Mouse (Mus musculus) adipocyte (in vitro differentiated cells): ENCODE measurements around the gene Pls1.
A peak's percentile ranks its signal among the peaks of the same experiment; 100 is the strongest.

Experiments
- DNase-seq: peaks from one replicate; pipeline ENCODE4 v3.0.0-alpha.2; 2016; ENCODE audit warnings: low spot score

The Pls1 gene

DNA sequence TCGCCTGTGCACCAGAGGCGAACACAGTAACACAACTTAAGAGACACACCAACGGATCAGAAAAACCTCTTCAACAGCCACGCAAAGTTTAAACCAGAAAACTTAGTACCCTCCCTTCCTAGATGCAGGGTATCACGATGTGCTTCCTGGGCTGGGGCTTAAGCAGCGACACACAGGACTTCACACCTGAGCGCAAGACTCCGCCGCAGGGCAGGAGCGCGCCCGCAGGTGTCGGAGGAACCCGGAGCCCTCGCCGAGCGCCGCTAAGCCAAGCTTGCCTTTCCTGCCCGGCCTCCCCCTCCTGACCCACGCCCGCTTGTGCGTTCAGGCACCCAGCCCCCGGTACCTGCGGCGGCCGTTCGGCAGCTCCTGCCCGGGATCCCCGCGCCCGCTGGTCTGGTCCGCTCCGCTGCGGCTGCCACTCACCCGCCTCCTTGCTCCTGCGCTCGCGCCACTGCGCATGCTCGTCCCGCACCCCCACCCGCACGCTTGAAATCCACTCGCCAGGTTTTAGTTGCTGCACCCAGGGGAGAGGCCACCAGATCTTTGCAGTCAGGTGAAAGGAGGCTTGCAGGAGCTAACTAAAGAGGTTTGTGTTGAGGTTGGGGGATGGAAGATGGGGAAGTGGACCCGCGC, at the start of gene Pls1:
Gene Pls1 (minus strand): TSS at position 487 of the 636 bp plus-strand sequence.
- no peak for DNase-seq

DNA sequence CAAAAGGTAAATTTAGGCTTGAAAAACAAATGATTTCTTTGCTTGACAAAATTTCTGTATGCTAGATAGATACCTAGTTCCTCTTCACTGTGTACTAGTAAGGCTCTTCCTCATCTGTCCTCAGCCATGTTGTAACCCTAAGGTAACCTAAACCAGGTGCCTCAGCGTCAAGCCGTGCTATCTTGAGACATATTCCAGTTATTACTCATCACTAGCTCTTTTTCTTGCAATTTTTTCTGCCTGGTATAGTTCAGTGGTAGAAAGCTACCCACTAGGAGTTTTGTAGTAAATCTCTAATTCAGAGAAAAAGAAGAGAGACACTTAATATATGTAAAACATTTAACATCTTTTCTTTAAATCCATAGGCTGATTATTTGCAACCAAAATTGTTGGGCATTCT, 37.6 kb upstream of the Pls1 start:
- no peak for DNase-seq

DNA sequence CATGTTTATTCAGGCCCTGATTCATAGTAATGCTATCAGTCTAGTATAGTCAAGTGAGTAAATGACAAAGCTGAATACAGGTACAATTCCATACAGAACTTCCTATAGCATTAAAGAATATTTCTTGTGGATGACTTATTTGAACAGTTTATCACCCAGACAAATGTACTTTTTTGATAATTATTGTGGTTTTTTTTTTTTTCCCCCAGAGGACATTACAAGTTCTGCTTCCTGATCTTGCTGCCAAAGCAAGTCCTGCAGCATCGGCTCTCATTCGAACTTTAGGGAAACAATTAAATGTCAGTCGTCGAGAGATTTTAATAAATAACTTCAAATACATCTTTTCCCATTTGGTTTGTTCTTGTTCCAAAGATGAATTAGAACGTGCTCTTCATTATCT, 33.1 kb upstream of the Pls1 start:
- DNase-seq: no peak

DNA sequence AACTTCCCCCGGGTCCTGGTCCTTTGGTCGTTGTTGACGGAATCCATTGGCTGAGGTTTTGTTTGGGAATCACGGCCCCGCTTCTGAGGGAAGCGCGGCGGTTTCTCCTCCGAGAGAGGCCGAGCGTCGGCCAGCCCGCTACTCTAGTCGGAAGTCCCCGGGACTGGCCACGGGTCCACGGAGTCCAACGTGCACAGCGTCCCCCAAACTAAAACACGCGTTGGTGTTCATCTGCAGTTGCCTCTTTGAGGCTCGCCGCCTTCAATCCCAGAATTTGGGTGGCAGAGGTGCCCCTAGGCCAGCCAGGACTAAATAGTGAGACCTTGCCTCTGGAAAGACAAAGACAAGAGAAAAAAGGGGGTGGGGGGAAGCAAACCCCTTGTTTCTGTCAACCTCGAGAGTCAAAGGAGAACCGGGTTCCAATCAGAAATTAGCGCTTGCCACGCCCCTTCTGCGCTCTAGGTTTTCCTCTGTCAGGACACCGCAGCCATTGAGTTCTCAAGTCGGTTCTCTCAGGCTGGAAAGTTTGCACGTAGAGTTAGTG, 13.0 kb upstream of the Pls1 start:
- peak; percentile 33 for DNase-seq

DNA sequence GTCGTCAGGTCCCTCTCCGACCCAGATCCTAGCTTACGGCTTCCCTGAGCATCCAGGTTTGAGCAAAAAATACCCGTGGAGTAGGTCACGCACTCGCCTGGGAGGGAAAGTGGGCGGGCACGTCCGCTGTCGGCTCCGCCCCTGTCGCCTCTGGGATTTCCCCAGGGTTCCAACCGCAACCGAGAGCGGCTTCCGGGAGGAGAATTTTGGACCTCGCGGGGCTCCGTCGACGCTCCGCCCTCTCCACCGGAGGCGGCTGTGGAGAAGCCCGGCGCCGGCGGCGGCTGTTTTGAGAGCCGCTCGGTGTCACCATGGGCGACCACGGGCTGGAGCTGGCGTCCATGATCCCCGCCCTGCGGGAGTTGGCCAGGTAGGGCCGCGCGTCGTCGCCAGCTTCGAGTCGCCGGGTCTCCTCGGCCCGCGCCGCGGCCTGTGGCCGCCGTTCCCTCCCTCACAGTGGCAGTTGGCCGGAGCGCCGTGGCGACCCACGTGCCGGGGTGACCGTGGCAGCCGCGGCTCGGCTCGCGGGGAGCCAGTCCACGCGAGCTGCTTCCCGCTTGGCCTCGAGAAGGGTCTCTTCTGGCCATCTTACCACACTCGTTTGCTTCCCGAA, 12.4 kb upstream of the Pls1 start, which contains the start of gene Atr:
Gene Atr (plus strand): TSS at position 184 of the 613 bp plus-strand sequence.
- peak; percentile 89 for DNase-seq

DNA sequence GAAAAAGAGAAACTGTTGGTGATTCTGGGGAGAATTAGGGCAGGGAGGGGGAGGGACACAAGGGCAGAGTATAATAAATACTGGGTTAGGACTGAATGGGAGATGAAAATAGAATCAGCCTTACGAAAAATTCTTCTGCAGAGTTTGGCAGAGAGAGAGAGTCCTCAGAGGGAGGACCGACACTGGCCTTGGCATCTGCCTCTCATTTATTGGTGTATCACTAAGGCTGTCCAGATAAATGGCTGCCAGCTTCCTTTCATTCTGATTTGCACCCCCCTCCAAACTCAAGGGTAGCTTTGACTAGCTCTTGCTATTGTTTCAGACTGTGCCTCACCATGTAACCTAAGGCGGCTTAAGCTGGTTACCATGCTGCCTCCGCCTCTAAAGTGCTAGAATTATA, 10.9 kb upstream of the Pls1 start:
- DNase-seq: no peak

DNA sequence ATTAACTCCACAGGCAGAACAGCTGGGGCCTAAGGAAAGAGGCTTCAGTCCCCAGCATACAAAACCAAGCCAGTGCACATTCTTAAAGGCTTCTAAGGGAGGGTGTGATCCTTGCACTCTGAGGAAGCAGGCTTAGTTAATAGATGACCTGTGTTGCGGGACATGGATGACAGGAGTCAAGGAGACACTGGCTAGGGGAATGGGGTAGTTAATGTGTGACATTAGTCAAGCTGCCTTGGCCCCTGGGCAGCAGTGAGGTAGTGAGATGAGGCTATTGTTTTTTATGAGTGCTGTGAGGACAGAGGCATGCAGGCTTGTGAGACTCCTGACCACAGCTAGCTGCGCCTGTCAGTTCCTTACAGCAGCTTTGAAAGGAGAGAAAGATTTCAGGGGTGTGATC, 9.8 kb upstream of the Pls1 start:
- DNase-seq: no peak

DNA sequence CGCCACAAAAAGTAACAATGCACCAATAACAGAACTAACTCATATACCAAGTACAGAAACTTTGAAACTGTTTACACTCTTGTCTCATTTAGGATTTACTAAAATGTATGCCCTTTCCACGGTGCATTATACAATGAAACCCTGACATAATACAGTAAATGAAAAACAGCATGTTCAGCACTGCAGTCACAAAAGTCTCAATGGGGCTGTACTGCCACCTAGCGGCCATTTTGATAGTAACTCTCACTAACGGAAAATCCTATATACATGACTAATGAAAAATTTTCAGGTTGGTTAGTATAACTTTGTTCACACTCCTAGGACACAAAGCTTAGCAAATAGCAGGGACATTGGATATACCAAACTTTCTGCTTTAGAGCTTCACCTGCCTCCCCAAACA, 7.8 kb upstream of the Pls1 start:
- peak; percentile 89 for DNase-seq

DNA sequence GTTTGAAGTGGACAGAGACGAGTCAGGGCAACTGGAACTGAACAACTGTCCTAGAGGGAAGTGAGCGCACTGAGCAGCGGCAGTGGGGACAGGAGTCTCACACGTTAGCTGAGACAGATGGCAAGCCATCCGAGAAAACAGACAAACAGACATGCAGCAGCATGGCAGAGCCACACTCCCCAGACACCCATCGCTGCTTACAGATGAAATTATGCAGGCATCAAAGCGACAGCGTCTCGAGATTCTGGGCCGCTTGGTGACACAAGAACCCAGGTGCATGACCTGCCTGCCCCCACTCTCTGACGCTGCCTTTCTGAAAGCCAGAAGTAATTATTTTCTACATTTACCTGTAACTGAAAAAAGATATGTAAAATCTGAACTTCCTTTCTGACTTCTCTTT, 6.6 kb upstream of the Pls1 start:
- DNase-seq: no peak

DNA sequence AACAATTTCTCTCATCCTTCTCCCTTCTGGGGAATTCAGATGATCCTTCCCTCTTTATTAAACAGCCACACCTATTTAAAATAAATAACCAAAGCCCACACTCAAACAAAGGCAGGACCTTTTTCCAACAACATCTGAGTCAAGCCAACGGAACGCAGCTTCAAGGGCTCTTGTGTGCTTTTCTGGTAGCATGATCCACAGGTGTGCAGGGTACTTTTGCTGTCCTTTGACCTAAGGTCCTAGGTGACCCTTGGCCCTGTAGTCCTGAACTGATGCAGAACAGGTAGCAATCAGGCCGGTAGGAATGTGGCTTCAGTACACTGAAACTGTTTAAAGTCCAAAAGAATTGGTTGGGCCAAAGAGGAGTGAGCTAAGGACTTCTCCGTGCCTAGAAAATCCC, 600 bp upstream of the Pls1 start:
- DNase-seq: no peak

DNA sequence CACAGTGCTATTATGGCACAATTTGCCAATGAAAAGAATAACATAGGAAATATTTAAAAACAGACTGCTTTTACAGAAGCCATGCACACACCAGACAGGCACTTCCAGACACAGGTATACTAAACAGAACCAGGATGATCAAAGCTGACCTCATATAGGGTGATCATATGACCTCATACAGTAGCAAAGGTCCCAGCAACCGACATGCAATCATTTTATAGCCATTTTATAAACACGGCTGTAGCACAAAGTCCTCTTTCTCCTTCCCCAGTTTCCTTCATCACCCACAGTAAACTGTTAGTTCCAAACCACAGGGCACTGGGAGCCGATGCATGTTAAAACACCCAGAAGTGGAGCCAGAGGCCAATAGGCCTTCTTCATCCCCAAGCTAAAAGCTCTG, 5.7 kb downstream of the Pls1 start:
- DNase-seq: no peak

DNA sequence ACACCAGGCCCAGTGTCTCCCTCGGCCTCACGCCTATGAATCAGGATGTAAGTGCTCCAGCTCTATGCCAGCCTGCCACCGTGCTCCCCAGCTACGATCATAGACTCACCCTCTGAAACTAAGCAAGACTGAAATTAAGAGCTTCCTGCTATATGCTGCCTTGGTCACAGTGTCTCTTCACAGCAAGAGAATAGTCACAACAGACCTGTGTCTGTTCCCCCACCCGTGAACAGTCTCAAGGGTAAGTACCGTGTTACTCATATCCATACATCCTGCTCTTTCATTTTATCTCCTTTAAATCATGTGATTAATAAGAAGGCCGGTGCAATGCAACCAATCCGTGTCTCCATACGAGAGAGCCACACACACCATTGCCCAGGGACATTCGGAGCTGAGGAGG, 9.4 kb downstream of the Pls1 start:
- no peak for DNase-seq

DNA sequence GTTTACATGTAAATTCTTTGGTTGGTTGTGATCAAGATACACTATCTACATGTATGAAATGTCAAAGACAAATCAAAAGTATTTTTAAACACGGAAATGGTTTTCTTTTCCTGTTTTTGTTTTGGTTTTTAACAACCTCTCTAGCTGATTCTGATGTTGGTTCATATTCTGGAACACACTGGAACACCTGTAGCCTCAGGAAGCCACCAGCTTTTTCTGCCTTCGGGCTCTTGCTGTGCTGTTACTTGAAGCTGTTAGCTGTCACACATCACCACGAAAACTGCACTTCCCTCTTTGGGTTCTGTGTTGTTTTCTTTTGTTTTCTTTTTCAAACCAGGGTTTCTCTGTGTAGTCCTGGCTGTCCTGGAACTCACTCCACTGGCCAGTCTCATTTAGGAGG, 10.3 kb downstream of the Pls1 start:
- DNase-seq: no peak

DNA sequence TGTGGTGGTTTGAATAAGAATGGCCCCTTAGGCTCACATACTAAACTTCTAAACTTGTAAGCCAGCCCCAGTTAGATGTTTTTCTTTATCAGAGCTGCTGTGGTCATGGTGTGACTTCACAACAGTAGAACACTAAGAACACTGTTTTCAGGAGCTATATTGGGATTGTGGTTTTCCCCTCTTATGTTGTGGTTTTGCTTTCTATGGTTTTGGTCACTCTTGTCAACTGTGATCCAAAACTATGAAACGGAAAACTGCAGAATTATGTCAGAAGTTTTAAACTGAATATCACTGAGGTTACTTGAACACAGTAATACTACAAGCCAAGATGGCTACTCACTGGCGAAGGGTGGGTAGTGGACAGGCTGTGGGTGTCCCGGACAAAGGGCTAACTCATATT, 12.4 kb downstream of the Pls1 start:
- no peak for DNase-seq

DNA sequence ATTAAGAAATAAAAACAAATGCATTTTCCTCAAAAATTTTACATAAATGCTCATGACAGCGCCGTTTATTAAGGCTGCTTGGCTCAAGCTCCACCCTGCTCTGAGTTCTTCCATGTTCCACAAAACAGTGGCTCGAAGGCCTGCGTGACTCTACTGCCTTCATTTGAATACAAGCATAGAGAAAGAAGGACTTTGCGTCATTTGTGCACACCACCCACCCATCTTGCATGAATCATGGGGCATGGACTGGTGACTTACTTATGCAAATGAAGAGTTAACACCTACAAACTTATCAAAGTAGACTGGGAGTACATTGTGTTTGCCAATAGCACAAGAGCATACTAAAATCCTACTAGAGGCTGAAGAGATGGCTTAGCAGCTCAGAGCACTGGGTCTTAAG, 17.5 kb downstream of the Pls1 start:
- no peak for DNase-seq

DNA sequence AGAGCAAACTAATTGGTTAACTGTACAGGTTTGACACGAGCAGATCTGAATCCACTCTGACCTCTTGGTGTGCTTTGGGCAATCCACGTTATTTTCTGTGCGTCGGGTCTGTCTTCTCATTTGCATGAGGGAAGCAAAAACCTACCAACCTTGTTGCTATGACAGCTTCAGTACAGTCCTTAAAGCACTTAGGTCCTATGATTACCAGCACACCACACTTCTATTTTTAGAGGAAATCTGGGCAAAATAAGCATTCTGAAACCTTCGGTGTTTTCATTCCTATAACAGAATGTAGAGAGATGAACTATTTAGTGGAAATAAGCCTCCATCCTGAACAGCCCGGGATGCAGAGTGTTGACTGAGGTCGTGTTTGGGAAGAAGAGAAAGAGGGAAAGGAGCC, 22.6 kb downstream of the Pls1 start:
- DNase-seq: no peak

DNA sequence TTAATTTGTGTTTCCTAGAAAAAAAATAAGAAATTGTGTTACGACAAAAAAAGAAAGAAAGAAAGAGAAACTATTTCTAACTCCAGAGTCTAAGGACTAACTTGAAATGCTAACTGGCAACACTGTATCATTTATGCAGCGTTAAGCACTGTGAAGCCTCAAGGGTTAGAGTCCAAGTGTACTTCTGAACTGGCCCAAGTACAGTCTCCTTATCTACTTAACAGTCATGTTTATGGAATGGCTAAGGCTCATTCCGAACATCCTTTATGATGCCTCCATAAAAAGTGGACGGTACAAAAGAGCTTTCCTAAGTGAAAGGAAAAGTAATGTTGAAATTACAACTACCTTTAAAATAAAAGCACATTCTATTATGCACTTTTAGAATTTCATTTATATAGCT, 29.4 kb downstream of the Pls1 start:
- DNase-seq: no peak

DNA sequence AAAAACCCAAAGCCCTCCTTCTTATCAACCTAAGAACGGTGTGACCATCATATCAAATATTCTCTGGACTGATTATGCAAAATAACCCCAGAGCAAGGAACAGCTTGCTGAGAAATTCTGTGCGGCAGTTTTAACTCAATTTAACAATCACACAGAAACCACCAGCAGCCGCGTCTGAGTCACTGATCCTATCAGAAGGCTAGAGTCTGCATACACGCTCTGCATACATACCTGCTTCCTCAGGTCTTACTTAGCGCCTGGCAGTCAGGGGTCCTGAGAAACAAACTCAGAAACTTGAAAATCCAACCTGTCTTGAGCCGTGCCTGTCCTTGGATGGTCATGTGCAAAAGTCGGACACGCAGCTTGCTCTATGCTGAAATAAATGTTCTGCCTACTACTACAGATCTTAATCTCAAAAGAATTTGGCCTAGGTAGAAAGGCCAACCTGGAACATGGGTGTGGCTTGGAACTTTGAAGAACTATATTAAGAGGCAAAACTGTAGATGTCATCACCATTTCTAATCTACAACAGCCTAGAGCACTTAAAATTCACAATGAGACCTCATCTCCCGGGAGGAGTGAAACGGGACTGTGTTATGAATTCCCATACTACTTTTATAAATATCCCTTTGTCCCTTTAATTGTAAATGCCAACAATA, 30.0 kb downstream of the Pls1 start:
- DNase-seq: no peak

DNA sequence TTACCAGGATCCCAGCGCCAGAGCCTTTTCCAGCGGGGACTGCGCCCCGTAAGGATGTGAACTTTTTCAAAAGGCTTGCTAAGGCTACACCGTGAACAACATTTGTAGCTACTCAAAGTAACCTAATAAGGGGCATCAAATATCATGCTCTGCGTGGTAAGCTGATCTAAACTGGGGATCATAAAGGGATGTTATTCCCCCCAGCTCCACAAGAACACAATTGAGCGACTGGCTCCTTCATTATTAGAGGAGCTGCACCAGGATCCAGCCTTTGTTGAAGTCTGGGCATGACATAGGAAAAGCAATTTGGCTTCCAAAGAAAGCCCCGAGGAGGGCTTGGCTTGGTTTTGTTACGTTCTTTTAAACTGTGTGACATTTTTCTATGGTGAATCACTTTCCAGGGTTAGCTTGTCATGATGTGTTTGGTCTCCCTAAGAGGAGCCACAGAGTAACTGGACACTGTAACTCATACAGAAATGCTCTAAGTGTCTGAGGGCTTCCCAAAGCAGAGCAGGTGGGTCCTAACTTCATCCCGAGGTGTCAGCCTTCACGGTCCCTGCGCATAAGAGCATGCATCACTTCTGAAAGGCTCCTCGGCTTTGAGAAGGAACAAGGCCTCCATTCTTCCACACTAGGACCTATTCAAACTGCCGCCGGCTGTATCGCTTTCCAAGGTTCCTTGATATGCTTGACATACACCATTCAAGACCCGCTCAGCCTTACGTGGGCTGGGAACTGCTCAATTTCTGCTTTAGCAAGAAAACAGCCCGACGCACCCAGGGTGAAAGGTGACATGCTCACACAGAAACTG, 31.2 kb downstream of the Pls1 start:
- no peak for DNase-seq

DNA sequence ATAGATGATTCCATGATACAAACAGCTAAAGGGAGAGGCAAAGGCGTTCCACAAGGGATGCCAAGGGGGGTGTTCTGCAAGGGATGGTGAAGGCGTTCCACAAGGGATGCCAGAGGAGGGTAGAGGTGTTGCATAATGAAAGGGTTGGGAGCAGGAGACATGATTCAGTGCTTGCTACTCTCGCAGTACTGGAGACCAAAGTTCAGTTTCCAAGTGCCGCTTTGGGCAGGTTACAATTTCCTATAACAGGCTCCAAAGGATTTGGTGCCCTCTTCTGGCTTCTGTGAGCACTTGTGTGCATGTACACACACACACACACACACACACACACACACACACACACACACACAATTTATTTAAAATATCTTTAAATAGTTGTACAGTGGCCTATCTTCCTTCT, 33.3 kb downstream of the Pls1 start:
- DNase-seq: no peak

DNA sequence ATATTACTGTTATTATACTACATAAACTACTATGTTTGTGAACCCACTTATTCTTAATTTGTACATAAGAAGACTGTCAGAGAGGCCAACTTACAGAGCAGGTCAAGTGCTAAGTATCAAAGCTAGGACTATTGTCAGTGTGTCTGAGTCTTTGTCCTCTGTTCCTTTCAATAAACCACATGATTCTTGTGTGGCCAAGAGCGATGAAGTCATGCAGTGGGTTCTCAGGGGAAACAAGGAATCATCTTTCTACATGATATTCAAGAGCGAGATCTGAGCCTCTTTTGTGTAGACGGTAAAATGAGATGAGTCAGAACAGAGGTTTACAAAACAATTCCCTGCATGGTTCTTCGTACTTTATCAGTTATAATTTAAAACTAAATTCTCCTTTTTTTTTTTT, 35.5 kb downstream of the Pls1 start:
- DNase-seq: no peak

DNA sequence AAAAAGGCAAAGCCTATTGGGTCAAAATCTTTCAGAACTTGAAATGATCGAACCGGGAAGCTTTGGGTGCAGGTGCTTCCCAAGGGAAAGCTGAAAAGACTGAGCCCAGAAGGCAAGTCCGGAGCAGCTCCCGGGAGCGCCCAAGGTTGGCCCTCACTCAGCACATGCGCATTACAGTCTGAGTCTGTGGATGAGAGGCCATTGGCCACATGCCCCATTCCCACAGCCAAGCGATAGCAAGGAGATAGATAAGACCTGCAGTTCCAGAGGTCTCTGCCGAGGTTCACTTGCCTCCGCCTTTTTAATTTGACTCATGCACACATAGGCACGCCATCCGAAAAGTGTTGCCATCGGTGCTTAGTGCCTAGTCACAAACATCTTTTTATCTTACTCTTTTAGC, 39.7 kb downstream of the Pls1 start:
- DNase-seq: no peak

DNA sequence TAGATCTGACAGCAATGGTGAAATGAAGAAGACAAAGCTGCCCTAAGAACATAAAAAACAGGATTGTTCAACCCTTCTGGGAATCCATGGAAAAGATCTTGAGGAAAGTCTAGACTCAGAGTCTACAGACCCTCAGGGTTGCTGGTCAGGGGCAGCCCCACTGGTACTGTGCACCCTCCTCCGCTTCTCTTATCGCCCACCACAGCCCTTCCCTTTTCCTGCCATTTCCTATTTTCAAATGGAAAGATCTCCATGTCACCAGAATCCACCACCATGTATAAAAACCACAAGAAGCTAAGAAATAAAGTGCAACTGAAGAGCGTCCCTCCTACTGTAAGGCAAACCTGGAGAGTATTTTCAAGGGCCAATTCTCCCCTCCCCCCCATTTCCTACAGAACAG, 41.3 kb downstream of the Pls1 start:
- no peak for DNase-seq
